Mouse (Mus musculus) embryonic facial prominence, embryonic 15.5 days (tissue): ENCODE measurements around the gene Pmepa1. TPM values are rescaled to one million over a fixed set of nuclear protein-coding genes. Genes with fewer than 3 reads are reported as not detected.

ENCODE experiments used
- ATAC-seq: fragments of 200-750 bp; cut with Nextera tagmentation; 2 replicates; pipeline ENCODE4 v1.8.0; 2017; ENCODE audit warnings: low read depth, moderate TSS enrichment; ENCODE audit not compliant: insufficient number of reproducible peaks, low FRiP score, low TSS enrichment
- H3K27ac ChIP-seq: fragments of 300-500 bp; sonication (generic); replicated peaks from 2 replicates; pipeline ENCODE4 v1.5.1; 2015; ENCODE audit warnings: mild to moderate bottlenecking, inconsistent platforms
- H3K27me3 ChIP-seq: fragments of 300-500 bp; sonication (generic); 2 replicates; pipeline ENCODE4 v1.6.1; 2015; ENCODE audit warnings: inconsistent platforms
- H3K36me3 ChIP-seq: fragments of 300-500 bp; sonication (generic); 2 replicates; pipeline ENCODE4 v1.6.1; 2015; ENCODE audit warnings: mild to moderate bottlenecking, inconsistent platforms
- H3K4me1 ChIP-seq: fragments of 300-500 bp; sonication (generic); 2 replicates; pipeline ENCODE4 v1.6.1; 2015; ENCODE audit warnings: inconsistent platforms
- H3K4me2 ChIP-seq: fragments of 300-500 bp; sonication (generic); replicated peaks from 2 replicates; pipeline ENCODE4 v1.6.1; 2015; ENCODE audit warnings: mild to moderate bottlenecking, inconsistent platforms
- H3K4me3 ChIP-seq: fragments of 300-500 bp; sonication (generic); replicated peaks from 2 replicates; pipeline ENCODE4 v1.5.1; 2015; ENCODE audit warnings: mild to moderate bottlenecking, inconsistent platforms
- H3K9ac ChIP-seq: fragments of 300-500 bp; sonication (generic); 2 replicates; pipeline ENCODE4 v1.6.1; 2015; ENCODE audit warnings: inconsistent platforms
- H3K9me3 ChIP-seq: fragments of 300-500 bp; sonication (generic); replicated peaks from 2 replicates; pipeline ENCODE4 v1.6.1; 2016; ENCODE audit warnings: inconsistent platforms
- WGBS: fragments of 180-500 bp; shearing (Covaris S2); methylation state at CpG from one replicate; pipeline ENCODE4 v1.1.7; 2015; 5-methylcytosine and 5-hydroxymethylcytosine counted together
- polyA plus RNA-seq: library from polyadenylated mRNA; unstranded; fragments of >200 nt; fragmentation: Nextera tagmentation; extraction: Ambion mirVana; gene quantifications from 2 replicates; pipeline ENCODE4 v1.2.1, GENCODE M21; 2015

Pmepa1 gene
- polyA plus RNA-seq, 1 experiment from 2014 or later = 9.0 TPM

- H3K27ac ChIP-seq = 0 out of 2 replicates have a peak overlapping the region, but pooled peaks have one; percentile 39
- H3K4me2 ChIP-seq = no peak overlapping the region
- H3K9ac ChIP-seq = no peak overlapping the region
These were observed 25.9 kb downstream of the Pmepa1 start for GRCm38 (mm10) chr2:173250411-173250810.

GRCm38 (mm10) chr2:173249965-173250364 lies 26.4 kb downstream of the Pmepa1 start:
- Histone ChIP-seq H3K27ac (0 out of 2 replicates have a peak overlapping the region, but pooled peaks have one; percentile 39), H3K4me1 (peaks cover 94% of the 10 kb centered on the region), H3K9ac (no peak overlapping the region), H3K27me3 (no peaks in the 10 kb centered on the region), H3K36me3 (no peaks in the 10 kb centered on the region), H3K4me2 (no peak overlapping the region), H3K4me3 (no peak overlapping the region), H3K9me3 (no peaks in the 10 kb centered on the region)
- ATAC-seq = no peak
- WGBS = 61% methylated on average over 8 of the region's 8 CpGs

More at GRCm38 (mm10) chr2:173250411-173250810, 25.9 kb downstream of the Pmepa1 start:
- no peak for ATAC-seq
- peaks cover 96% of the 10 kb centered on the region for H3K4me1 ChIP-seq
- 30% methylated on average over 2 of the region's 2 CpGs for WGBS
- H3K27me3 ChIP-seq = no peaks in the 10 kb centered on the region
- no peaks in the 10 kb centered on the region for H3K9me3 ChIP-seq
- no peak overlapping the region for H3K4me3 ChIP-seq
- no peaks in the 10 kb centered on the region for H3K36me3 ChIP-seq

- Histone ChIP-seq H3K27me3 (no peaks in the 10 kb centered on the region), H3K4me3 (no peak overlapping the region), H3K4me2 (no peak overlapping the region), H3K9ac (no peak overlapping the region), H3K4me1 (peaks cover 88% of the 10 kb centered on the region), H3K9me3 (no peaks in the 10 kb centered on the region), H3K27ac (no peak overlapping the region), H3K36me3 (no peaks in the 10 kb centered on the region)
- WGBS = 46% methylated on average over 3 of the region's 3 CpGs
- no peak for ATAC-seq
These were observed 26.9 kb downstream of the Pmepa1 start for GRCm38 (mm10) chr2:173249386-173249785.

GRCm38 (mm10) chr2:173248822-173249221 lies 27.5 kb downstream of the Pmepa1 start:
- WGBS = 75% methylated on average over 7 of the region's 7 CpGs

GRCm38 (mm10) chr2:173247911-173248310 lies 28.4 kb downstream of the Pmepa1 start:
- peaks cover 82% of the 10 kb centered on the region for H3K4me1 ChIP-seq
- no peak for ATAC-seq
- H3K9ac ChIP-seq = no peak overlapping the region
- H3K4me2 ChIP-seq = no peak overlapping the region
- no peaks in the 10 kb centered on the region for H3K27me3 ChIP-seq
- WGBS = 55% methylated on average over 2 of the region's 2 CpGs
- H3K27ac ChIP-seq = no peak overlapping the region
- H3K4me3 ChIP-seq = no peak overlapping the region
- H3K36me3 ChIP-seq = no peaks in the 10 kb centered on the region
- no peaks in the 10 kb centered on the region for H3K9me3 ChIP-seq

More at GRCm38 (mm10) chr2:173248822-173249221, 27.5 kb downstream of the Pmepa1 start:
- no peaks in the 10 kb centered on the region for H3K36me3 ChIP-seq
- no peak for ATAC-seq
- no peak overlapping the region for H3K4me3 ChIP-seq
- H3K27ac ChIP-seq = no peak overlapping the region
- no peaks in the 10 kb centered on the region for H3K27me3 ChIP-seq
- no peaks in the 10 kb centered on the region for H3K9me3 ChIP-seq
- H3K4me2 ChIP-seq = no peak overlapping the region
- H3K9ac ChIP-seq = no peak overlapping the region
- H3K4me1 ChIP-seq = peaks cover 84% of the 10 kb centered on the region

GRCm38 (mm10) chr2:173247197-173247596 lies 29.1 kb downstream of the Pmepa1 start:
- H3K9me3 ChIP-seq = no peaks in the 10 kb centered on the region
- peaks cover 82% of the 10 kb centered on the region for H3K4me1 ChIP-seq
- no peak overlapping the region for H3K27ac ChIP-seq
- H3K9ac ChIP-seq = no peak overlapping the region
- no peaks in the 10 kb centered on the region for H3K36me3 ChIP-seq
- 29% methylated on average over 2 of the region's 2 CpGs for WGBS
- H3K27me3 ChIP-seq = no peaks in the 10 kb centered on the region
- H3K4me3 ChIP-seq = no peak overlapping the region
- no peak overlapping the region for H3K4me2 ChIP-seq
- ATAC-seq = no peak

GRCm38 (mm10) chr2:173246688-173247087 lies 29.6 kb downstream of the Pmepa1 start:
- Histone ChIP-seq H3K36me3 (no peaks in the 10 kb centered on the region), H3K4me2 (no peak overlapping the region), H3K9me3 (no peaks in the 10 kb centered on the region), H3K27ac (no peak overlapping the region), H3K27me3 (no peaks in the 10 kb centered on the region), H3K4me1 (peaks cover 77% of the 10 kb centered on the region), H3K9ac (no peak overlapping the region), H3K4me3 (no peak overlapping the region)
- WGBS = 63% methylated on average over 8 of the region's 8 CpGs
- no peak for ATAC-seq

- no peak overlapping the region for H3K27ac ChIP-seq
- H3K4me3 ChIP-seq = no peak overlapping the region
- H3K4me1 ChIP-seq = peaks cover 67% of the 10 kb centered on the region
- no peaks in the 10 kb centered on the region for H3K36me3 ChIP-seq
- H3K9ac ChIP-seq = no peak overlapping the region
- H3K9me3 ChIP-seq = no peaks in the 10 kb centered on the region
- ATAC-seq = no peak
- no peak overlapping the region for H3K4me2 ChIP-seq
- 78% methylated on average over 20 of the region's 20 CpGs for WGBS
- no peaks in the 10 kb centered on the region for H3K27me3 ChIP-seq
These were observed 31.1 kb downstream of the Pmepa1 start for GRCm38 (mm10) chr2:173245258-173245657.

- WGBS = 71% methylated on average over 3 of the region's 3 CpGs
- Histone ChIP-seq H3K4me2 (no peak overlapping the region), H3K4me3 (no peak overlapping the region), H3K36me3 (no peaks in the 10 kb centered on the region), H3K9ac (no peak overlapping the region), H3K9me3 (no peaks in the 10 kb centered on the region), H3K27ac (no peak overlapping the region), H3K4me1 (peaks cover 65% of the 10 kb centered on the region), H3K27me3 (no peaks in the 10 kb centered on the region)
- no peak for ATAC-seq
These were observed 32.2 kb downstream of the Pmepa1 start for GRCm38 (mm10) chr2:173244108-173244507.

- Histone ChIP-seq H3K9me3 (no peaks in the 10 kb centered on the region), H3K4me3 (no peak overlapping the region), H3K27ac (no peak overlapping the region), H3K9ac (no peak overlapping the region), H3K4me2 (no peak overlapping the region), H3K36me3 (no peaks in the 10 kb centered on the region), H3K27me3 (no peaks in the 10 kb centered on the region), H3K4me1 (peaks cover 66% of the 10 kb centered on the region)
- 72% methylated on average over 9 of the region's 9 CpGs for WGBS
- no peak for ATAC-seq
These were observed 32.7 kb downstream of the Pmepa1 start for GRCm38 (mm10) chr2:173243616-173244015.

GRCm38 (mm10) chr2:173242874-173243273 lies 33.5 kb downstream of the Pmepa1 start:
- Histone ChIP-seq H3K27me3 (no peaks in the 10 kb centered on the region), H3K9ac (no peak overlapping the region), H3K4me1 (peaks cover 66% of the 10 kb centered on the region), H3K27ac (no peak overlapping the region), H3K36me3 (no peaks in the 10 kb centered on the region), H3K9me3 (no peaks in the 10 kb centered on the region), H3K4me2 (no peak overlapping the region), H3K4me3 (no peak overlapping the region)
- WGBS = 44% methylated on average over 12 of the region's 12 CpGs
- no peak for ATAC-seq

GRCm38 (mm10) chr2:173240738-173241137 lies 35.6 kb downstream of the Pmepa1 start:
- 71% methylated on average over 9 of the region's 9 CpGs for WGBS
- peaks cover 67% of the 10 kb centered on the region for H3K4me1 ChIP-seq
- H3K27ac ChIP-seq = no peak overlapping the region

More at GRCm38 (mm10) chr2:173240738-173241137, 35.6 kb downstream of the Pmepa1 start:
- Histone ChIP-seq H3K9ac (no peak overlapping the region), H3K27me3 (no peaks in the 10 kb centered on the region), H3K4me2 (no peak overlapping the region), H3K9me3 (no peaks in the 10 kb centered on the region), H3K4me3 (no peak overlapping the region), H3K36me3 (no peaks in the 10 kb centered on the region)
- no peak for ATAC-seq
